Mouse (Mus musculus) heart, embryonic 14.5 days (tissue): ENCODE data around the gene Dpf2. TPM values are rescaled to one million over a fixed set of nuclear protein-coding genes. Genes with fewer than 3 reads are reported as not detected.
A peak's percentile ranks its signal among the peaks of the same experiment; 100 is the strongest.

ENCODE experiments used
- ATAC-seq: fragments of 200-750 bp; cut with Nextera tagmentation; 2 replicates; pipeline ENCODE4 v1.8.0; 2017; ENCODE audit warnings: low read depth, moderate TSS enrichment; ENCODE audit not compliant: insufficient number of reproducible peaks, insufficient read depth, low FRiP score
- H3K27ac ChIP-seq, 2 experiments: fragments of 200-500 bp in 1 of 2; fragments of 300-500 bp in 1 of 2; sonication (generic) in 1 of 2; replicated peaks in 1 of 2; 2 replicates each; pipeline ENCODE4 v1.5.1; 2012 to 2014; ENCODE audit warnings: low read depth in 2 of 2, low read length in 2 of 2, control low read depth in 1 of 2, mild to moderate bottlenecking in 1 of 2, mixed read lengths in 1 of 2; ENCODE audit not compliant: control insufficient read depth in 1 of 2, insufficient read depth in 1 of 2
- H3K27me3 ChIP-seq: fragments of 300-500 bp; sonication (generic); 2 replicates; pipeline ENCODE4 v1.6.1; 2014; ENCODE audit warnings: mild to moderate bottlenecking, low read length, control low read depth; ENCODE audit not compliant: control insufficient read depth, insufficient read depth
- H3K36me3 ChIP-seq: fragments of 300-500 bp; sonication (generic); 2 replicates; pipeline ENCODE4 v1.6.1; 2014; ENCODE audit warnings: mild to moderate bottlenecking, control low read depth, low read length, mixed read lengths; ENCODE audit not compliant: control insufficient read depth, insufficient read depth
- H3K4me1 ChIP-seq, 2 experiments: fragments of 200-500 bp in 1 of 2; fragments of 300-500 bp in 1 of 2; sonication (generic) in 1 of 2; 2 replicates each; pipeline ENCODE4 v1.6.1; 2012 to 2014; ENCODE audit warnings: low read length in 2 of 2, control low read depth in 1 of 2, mixed read lengths in 1 of 2; ENCODE audit not compliant: control insufficient read depth in 2 of 2, insufficient read depth in 2 of 2
- H3K4me2 ChIP-seq: fragments of 300-500 bp; sonication (generic); 2 replicates; pipeline ENCODE4 v1.6.1; 2014; ENCODE audit warnings: mild to moderate bottlenecking, low read length
- H3K4me3 ChIP-seq, 2 experiments: fragments of 200-500 bp in 1 of 2; fragments of 300-500 bp in 1 of 2; sonication (generic) in 1 of 2; 2 replicates each; pipeline ENCODE4 v1.5.1; 2012 to 2014; ENCODE audit warnings: low read length in 2 of 2, mild to moderate bottlenecking in 2 of 2, control low read depth in 1 of 2, low read depth in 1 of 2, moderate library complexity in 1 of 2; ENCODE audit not compliant: control insufficient read depth in 1 of 2, insufficient read depth in 1 of 2
- H3K9ac ChIP-seq: fragments of 300-500 bp; sonication (generic); 2 replicates; pipeline ENCODE4 v1.6.1; 2014; ENCODE audit warnings: mild to moderate bottlenecking, low read length
- H3K9me3 ChIP-seq: fragments of 300-500 bp; sonication (generic); 2 replicates; pipeline ENCODE4 v1.6.1; 2016; ENCODE audit warnings: low read length, control low read depth; ENCODE audit not compliant: control insufficient read depth
- WGBS: fragments of 180-500 bp; shearing (Covaris S2); extraction: QIAGEN DNeasy Blood & Tissue Kit; methylation state at CpG from one replicate; pipeline ENCODE4 v1.1.7; 2014; 5-methylcytosine and 5-hydroxymethylcytosine counted together
- polyA plus RNA-seq: library from polyadenylated mRNA; unstranded; fragments of >200 nt; fragmentation: Nextera tagmentation; extraction: Ambion mirVana; gene quantifications from 2 replicates; pipeline ENCODE4 v1.2.1, GENCODE M21; 2014

The Dpf2 gene
- polyA plus RNA-seq, 1 experiment from 2014 or later, result 85.8 TPM

GRCm38 (mm10) chr19:5892735-5893134 lies 20.1 kb downstream of the Dpf2 start:
- H3K4me2 ChIP-seq, result no peak overlapping the region
- H3K4me3 ChIP-seq, result no peak overlapping the region

DNA sequence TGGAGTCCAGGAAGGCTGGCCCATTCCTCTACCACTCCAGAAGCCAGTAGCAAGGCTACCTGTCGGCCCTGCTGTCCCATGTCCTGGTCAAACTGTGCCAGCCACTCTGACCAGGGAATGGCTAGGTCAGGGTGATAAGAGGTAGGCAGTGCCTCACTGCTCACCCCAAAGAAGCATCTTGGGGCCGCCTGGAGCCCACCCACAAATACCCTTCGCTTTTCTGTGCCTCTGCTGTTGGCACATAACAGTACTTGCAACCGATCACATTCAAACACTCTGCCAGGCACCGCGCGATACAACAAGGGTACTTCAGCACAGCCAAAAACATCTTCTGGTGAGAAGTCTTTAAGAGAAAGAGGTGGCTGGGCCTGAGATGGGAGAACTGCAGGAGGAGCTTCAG lies 20.5 kb downstream of the Dpf2 start:
- no peak for ATAC-seq
- 93% methylated on average over 7 of the region's 7 CpGs for WGBS

More at GRCm38 (mm10) chr19:5892735-5893134, 20.1 kb downstream of the Dpf2 start:
- H3K9me3 ChIP-seq, result no peaks in the 10 kb centered on the region
- no peak overlapping the region for H3K9ac ChIP-seq
- ATAC-seq, result no peak
- peaks cover 24% of the 10 kb centered on the region for H3K36me3 ChIP-seq
- H3K27ac ChIP-seq, result no peak overlapping the region
- peaks cover 9 to 17% of the 10 kb centered on the region in 2 experiments for H3K4me1 ChIP-seq
- WGBS, result 95% methylated on average over 13 of the region's 13 CpGs
- no peaks in the 10 kb centered on the region for H3K27me3 ChIP-seq

GRCm38 (mm10) chr19:5891521-5892258 lies 21.1 kb downstream of the Dpf2 start:
- Histone ChIP-seq H3K4me1 (peaks cover 9 to 17% of the 10 kb centered on the region in 2 experiments), H3K27ac (peak overlapping the region in 1 of 2 experiments; percentile 25; a peak in 1 of 4 replicates), H3K36me3 (peaks cover 14% of the 10 kb centered on the region), H3K9ac (no peak overlapping the region), H3K27me3 (no peaks in the 10 kb centered on the region), H3K4me2 (no peak overlapping the region), H3K4me3 (no peak overlapping the region), H3K9me3 (no peaks in the 10 kb centered on the region)
- no peak for ATAC-seq
- 90% methylated on average over 12 of the region's 12 CpGs for WGBS

More for the DNA sequence above, 20.5 kb downstream of the Dpf2 start:
- Histone ChIP-seq H3K27me3 (no peaks in the 10 kb centered on the region), H3K9me3 (no peaks in the 10 kb centered on the region), H3K9ac (no peak overlapping the region), H3K4me2 (no peak overlapping the region), H3K36me3 (peaks cover 20% of the 10 kb centered on the region), H3K4me3 (no peak overlapping the region), H3K4me1 (peaks cover 9 to 17% of the 10 kb centered on the region in 2 experiments), H3K27ac (no peak overlapping the region)

- 65% methylated on average over 4 of the region's 4 CpGs for WGBS
- Histone ChIP-seq H3K4me3 (no peak overlapping the region), H3K36me3 (no peaks in the 10 kb centered on the region; the same call in 1 of the 2 replicates), H3K27me3 (no peaks in the 10 kb centered on the region), H3K9me3 (no peaks in the 10 kb centered on the region), H3K4me2 (no peak overlapping the region), H3K9ac (no peak overlapping the region), H3K27ac (no peak overlapping the region), H3K4me1 (peaks cover 8 to 14% of the 10 kb centered on the region in 2 experiments)
- ATAC-seq, result no peak
Measured at GRCm38 (mm10) chr19:5889211-5889610, 23.6 kb downstream of the Dpf2 start.

DNA sequence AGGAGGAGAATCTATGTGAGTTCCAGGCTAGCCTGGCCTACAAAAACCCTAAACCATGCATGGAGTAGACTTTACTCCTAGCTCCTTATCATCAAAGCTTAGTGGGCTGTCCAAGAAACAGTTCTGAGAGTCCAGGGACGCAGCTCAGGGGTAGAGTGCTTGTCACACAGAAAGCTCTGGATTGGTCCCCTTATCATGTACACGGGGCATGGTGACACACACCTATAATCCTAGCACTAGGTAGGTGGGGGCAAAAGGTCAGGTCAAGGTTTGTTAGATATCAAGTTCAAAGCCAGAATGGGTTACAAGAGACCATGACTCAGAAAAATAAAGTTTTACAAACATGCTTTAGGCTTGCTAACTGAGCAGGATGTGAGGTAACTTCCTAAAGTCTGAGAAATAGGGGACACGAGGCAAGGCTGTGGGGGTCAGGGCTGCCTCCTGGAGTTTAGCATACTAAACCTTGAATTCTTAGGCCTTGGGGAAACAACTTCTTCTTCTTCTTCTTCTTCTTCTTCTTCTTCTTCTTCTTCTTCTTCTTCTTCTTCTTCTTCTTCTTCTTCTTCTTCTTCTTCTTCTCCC lies 25.5 kb downstream of the Dpf2 start:
- no peaks in the 10 kb centered on the region for H3K36me3 ChIP-seq
- no peaks in the 10 kb centered on the region for H3K9me3 ChIP-seq
- H3K27me3 ChIP-seq, result no peaks in the 10 kb centered on the region
- H3K4me1 ChIP-seq, result peaks cover 0 to 8% of the 10 kb centered on the region in 2 experiments; a peak in 3 of 4 replicates
- no peak overlapping the region for H3K27ac ChIP-seq
- 51% methylated on average over 3 of the region's 3 CpGs for WGBS
- H3K9ac ChIP-seq, result no peak overlapping the region
- ATAC-seq, result no peak
- no peak overlapping the region for H3K4me2 ChIP-seq
- H3K4me3 ChIP-seq, result no peak overlapping the region

- Histone ChIP-seq H3K4me2 (no peak overlapping the region), H3K9me3 (no peaks in the 10 kb centered on the region), H3K4me1 (peaks cover 0 to 8% of the 10 kb centered on the region in 2 experiments; a peak in 3 of 4 replicates), H3K9ac (no peak overlapping the region), H3K27ac (no peak overlapping the region), H3K36me3 (no peaks in the 10 kb centered on the region), H3K4me3 (no peak overlapping the region), H3K27me3 (no peaks in the 10 kb centered on the region)
- WGBS, result 66% methylated on average over 4 of the region's 4 CpGs
- no peak for ATAC-seq
Measured at GRCm38 (mm10) chr19:5885838-5886237, 27.0 kb downstream of the Dpf2 start.

DNA sequence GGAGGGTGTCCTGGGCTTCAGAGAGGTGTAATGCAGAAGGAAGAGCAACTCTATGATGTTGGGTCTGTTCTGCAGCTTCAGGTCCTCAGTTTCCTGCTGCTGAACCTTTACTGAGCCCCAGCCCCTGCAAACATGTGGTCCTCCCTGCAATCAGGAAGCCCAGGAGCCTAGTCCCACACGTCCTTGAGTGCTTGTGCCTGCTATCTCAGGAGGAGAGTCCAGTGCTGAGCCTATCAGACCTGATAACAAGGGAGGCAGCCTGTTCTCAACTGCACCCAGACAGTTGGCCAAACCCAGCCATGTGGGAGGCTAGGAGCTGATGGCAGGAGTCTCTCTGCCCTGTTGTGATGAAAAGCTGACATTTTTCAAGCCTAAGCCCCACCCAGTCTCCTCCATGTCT lies 28.9 kb downstream of the Dpf2 start:
- Histone ChIP-seq H3K27ac (no peak overlapping the region), H3K4me1 (peaks cover 0 to 10% of the 10 kb centered on the region in 2 experiments; a peak in 3 of 4 replicates), H3K36me3 (no peaks in the 10 kb centered on the region), H3K4me3 (no peak overlapping the region), H3K9me3 (no peaks in the 10 kb centered on the region), H3K27me3 (no peaks in the 10 kb centered on the region), H3K9ac (no peak overlapping the region), H3K4me2 (no peak overlapping the region)
- no peak; the same call in 1 of the 2 replicates for ATAC-seq
- 9% methylated on average over 1 of the region's 1 CpGs for WGBS
